Mouse (Mus musculus): ENCODE measurements at regions not wholly inside any gene's neighbourhood (a gene's known extent, or its start where the extent isn't known, plus 50 kb on each side); places are given as distances from the start of the nearest gene placed in this dataset.

DNA sequence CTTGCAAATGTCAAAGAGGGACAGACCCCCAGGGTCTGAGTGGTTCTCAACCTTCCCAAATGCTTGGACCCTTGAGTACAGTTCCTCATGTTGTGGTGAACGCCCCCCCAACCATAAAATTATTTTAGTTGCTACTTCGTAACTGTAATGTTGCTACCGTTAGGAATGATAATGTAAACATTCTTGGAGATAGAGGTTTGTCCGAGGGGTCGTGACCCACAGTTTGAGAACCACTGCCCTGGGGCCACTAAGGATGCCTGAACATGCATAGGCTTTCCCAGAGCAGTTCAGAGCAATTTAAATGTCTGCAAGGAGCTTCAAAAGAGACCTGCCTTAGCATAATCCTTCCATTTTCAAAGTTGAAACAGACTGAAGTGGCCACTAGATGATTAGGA, 407.8 kb downstream of the Gm45692 start:
- DNase-seq, result no peak

DNA sequence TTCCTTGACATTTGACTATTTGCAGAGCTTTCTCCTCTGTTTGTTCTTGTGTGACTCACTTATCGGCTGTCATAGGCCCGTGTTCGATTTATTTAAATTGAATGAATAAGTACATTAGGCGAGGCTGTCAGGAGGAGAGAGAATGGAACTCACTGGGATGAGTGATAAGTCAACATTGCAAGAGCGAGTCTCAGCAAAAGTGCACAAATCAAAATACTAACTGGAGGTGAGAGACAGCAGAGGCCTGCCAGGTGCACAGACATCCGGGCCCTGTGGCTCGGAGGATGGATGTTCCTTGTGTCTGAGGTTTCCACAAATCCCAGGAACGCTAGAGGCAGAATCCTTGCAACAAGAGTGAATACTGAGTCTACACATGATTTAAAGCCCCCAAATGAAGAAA, 410.6 kb downstream of the Gm45692 start:
- DNase-seq, result no peak

- DNase-seq, result peak; percentile 95
These were observed 414.4 kb downstream of the Gm45692 start for GRCm38 (mm10) chr8:26533444-26534421.

DNA sequence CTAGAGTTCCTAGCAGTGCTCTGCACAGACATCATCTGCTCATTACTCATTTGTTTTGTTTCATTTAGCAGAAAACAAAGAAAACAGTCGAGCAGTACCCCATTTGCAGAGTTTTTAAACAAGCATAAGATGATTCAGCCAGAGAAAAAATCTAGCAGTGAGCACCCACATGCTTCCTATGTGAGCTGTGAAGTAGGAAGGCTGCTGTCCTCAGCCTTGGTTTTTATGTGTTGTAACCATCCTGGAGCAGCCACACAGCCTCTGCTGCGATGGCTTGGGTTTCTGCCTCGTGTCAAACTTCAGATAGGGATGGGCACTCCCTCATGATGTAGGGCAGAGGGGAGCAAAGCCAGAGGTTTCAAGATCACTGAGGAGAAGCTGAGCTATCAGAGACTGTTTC, 416.5 kb downstream of the Gm45692 start:
- no peak for DNase-seq

GRCm38 (mm10) chr8:26553691-26554090, 423.4 kb upstream of the Zfp703 start:
- no peak for DNase-seq

DNA sequence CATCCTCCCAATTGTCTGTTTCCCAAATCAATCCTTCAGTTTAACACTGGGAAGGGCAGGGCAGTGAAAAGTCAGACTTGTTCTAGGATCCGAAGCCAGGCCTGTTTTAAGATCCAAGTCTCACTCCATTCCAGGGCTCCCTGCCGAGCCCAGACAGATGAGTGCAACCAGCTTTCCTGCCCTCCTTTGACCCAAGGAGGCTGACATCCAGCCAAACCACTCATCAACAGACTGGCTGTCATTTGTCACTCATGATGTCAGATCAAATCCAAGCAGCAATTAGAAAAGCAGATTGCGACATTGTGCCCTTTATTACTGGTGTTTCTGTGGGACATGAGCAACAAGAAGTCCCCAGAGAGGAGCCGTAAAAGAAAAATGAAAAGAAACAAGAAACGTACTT, 417.9 kb upstream of the Zfp703 start:
- no peak for DNase-seq

GRCm38 (mm10) chr8:26563151-26563550, 414.0 kb upstream of the Zfp703 start:
- DNase-seq, result no peak

GRCm38 (mm10) chr8:26564254-26564653, 412.9 kb upstream of the Zfp703 start:
- DNase-seq, result no peak

DNA sequence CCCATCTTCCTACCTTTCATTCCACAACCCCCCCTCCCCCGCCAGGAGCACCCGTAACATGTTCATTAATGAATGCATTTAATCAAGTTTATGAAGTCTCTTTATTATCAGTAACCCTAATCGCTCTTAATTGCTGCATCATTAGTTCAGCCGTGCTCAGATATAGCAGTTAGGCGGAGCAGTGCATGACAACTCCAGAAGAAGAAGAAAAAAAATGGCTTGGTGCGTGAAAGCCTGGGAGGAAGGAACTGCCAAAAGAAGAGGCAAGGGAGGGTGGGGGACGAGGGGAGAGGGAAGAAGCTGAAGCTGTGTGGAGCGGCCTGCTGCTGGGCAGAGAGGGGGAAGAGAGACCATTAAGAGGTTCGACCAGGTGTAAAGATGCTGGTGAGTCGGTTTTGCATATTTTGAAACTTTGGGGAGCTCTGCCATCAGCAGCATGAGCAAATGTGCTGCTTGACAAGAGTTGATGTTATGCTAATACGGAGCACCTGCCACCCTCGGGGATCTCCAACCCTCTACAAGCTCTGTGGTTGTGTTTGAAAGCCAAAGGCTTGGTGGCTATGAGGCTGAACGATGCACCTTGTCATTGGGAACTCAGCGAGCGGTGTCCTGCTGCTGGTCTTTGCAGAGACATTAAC, 408.6 kb upstream of the Zfp703 start:
- no peak for DNase-seq

GRCm38 (mm10) chr8:26588841-26589240, 388.3 kb upstream of the Zfp703 start:
- DNase-seq, result peak; percentile 75

DNA sequence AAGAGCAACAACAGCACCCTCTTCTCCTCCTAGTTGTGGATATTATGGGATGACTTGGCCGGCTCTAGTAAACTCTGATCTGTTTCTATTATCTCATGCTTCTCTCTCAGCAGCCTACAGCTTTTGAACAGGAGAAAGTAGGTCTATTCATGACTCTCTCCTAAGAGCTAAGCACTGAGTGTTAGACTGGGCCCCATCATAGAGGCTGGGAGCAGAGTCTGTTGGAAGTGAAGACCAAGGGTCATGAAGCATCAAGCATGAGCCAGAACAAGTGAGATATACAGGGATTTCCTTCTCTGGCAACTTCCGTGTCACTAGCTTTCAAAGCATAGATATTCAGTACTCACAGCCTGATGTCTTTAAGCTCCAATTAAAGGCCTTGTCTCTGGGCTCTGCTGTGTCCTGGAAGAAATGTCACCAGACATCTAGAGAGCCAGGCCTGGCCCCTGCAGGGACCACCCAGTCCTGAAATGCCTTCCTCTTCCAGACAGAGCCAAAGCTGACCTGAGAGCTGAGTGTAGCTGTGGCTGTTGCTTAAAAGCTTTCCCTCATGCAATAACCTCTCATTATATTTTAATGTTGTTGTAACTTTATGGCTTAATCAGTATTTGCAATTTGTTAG, 386.4 kb upstream of the Zfp703 start:
- DNase-seq, result no peak

DNA sequence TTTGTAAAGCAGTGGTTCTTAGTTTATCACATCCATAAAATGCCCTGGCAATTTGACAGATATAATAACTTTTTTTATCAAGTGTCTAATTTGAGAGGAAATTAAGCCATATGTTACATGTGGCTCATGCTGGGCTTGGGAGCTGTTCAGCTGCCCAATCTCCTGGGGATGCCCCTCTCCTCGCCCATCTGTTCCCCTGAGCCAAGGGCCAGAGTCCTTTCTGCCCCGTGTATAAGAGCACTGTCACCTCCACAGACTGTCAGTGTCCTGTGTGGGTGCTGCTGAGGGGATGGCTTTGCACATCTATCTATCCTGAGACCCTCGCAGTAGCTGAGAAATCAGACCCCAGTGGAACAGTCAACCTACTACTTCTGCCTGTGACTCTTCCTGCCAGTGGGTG, 385.9 kb upstream of the Zfp703 start:
- DNase-seq, result peak; percentile 86

DNA sequence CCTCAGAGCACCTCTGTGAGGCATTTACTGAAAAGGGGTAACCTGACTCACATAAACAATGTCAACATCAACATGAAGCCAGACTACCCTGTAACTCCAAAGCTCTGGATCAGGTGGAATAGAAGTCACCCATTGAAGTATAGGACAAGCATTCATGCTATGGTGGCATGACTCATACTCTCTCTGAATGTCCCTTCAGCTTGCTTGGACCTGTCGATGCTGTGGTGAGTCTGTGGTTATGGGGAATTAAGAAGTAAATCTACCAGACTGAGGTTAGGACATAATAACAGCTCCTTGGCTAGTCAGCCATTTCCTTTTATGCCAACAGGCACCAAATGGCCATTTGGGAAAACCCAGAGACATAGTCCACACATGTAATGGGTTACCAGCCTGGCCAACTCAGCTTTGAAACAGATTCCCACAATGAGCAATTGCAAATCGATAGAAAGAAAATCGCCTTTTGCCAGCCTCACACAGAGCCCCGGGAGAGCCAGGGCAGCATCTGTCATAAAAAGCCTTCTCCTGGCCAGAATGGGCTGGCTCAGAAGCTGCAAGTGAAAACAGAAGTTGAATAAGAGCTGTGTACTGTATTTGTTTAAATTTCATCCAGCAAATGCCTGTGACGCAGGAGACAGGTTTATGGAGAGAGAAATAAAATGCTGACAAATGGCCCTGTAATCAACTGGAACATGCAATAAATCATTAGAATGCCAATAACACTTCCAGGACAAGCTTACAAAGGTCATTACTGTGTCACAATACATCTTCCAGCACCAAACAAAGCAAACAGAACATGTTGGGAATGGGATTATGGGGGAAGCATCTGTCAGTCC, 383.4 kb upstream of the Zfp703 start:
- DNase-seq, result no peak

GRCm38 (mm10) chr8:26594369-26594920, 382.7 kb upstream of the Zfp703 start:
- DNase-seq, result no peak

- no peak for DNase-seq
These were observed 381.6 kb upstream of the Zfp703 start for GRCm38 (mm10) chr8:26595431-26596018.

DNA sequence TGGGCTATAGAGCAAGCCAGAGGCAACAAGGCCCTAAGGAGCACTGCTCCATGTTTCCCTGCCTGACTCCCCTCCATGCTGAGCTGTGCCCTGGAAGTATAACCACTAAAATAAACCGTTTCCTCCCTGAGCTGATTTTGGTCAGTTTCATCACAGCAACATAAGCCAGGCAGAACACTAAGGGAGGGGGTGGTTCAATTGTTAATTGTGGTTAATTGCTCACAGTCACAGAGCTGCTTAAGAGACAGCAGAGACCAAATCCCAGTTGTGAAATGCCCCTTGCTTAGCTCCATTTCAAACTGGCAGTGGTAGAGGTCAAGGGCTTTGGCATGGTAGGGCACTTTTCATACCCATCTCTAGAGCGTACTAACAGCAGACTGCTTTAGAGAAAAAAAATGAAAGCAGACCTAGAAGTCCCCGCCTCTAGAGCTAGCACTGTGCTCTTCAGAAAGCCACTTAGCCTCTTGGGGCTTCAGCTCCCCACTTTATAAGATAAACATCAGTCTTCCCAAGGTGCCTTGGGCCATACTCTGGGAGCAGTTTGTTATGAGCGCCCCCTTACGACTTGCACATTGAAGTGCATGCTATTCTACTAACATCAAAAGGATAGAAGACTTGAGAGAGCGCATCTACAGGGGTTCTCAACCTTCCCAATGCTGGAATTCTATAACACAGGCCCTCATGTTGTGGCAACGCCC, 380.3 kb upstream of the Zfp703 start:
- DNase-seq, result no peak

- DNase-seq, result no peak
These were observed 378.6 kb upstream of the Zfp703 start for GRCm38 (mm10) chr8:26598520-26598919.

- DNase-seq, result no peak
These were observed 377.0 kb upstream of the Zfp703 start for GRCm38 (mm10) chr8:26600127-26600526.

- no peak for DNase-seq
These were observed 369.1 kb upstream of the Zfp703 start for GRCm38 (mm10) chr8:26608001-26608400.

GRCm38 (mm10) chr8:26608588-26608987, 368.5 kb upstream of the Zfp703 start:
- DNase-seq, result no peak

GRCm38 (mm10) chr8:26612153-26612552, 365.0 kb upstream of the Zfp703 start:
- no peak for DNase-seq

Data from cerebellum, adult 11-12 months (tissue).